Mouse (Mus musculus) liver, adult 2 months (tissue): ENCODE data around the gene Rdh14.

Source experiments
- CTCF ChIP-seq: fragments of 200-500 bp; IDR thresholded peaks from 2 replicates; pipeline ENCODE4 v1.5.1; 2011; ENCODE audit warnings: low read depth, low read length, control low read depth
- POLR2A ChIP-seq: fragments of 200-500 bp; IDR thresholded peaks from 2 replicates; pipeline ENCODE4 v1.6.1; 2011; ENCODE audit warnings: low read length, control low read depth; ENCODE audit not compliant: insufficient read depth; ENCODE audit errors: extremely low read depth

GRCm38 (mm10) chr12:10410511-10411179, 20.1 kb downstream of the Rdh14 start:
- no peak for TF ChIP-seq CTCF
- TF ChIP-seq POLR2A: no peak
